Mouse (Mus musculus) v-Abl transformed pro-B cells (cell line): Measurements from ENCODE around the gene Slc38a10.

Experiments
- in situ Hi-C, 2 experiments: fragments of 400-800 bp; cut with MboI; formaldehyde crosslinking; loops; one replicate each; pipeline ENCODE4 v1.15.1; 2025; ENCODE audit not compliant: unreplicated experiment in 2 of 2

The Slc38a10 gene

GRCm38 (mm10) chr11:120142601-120143051 is 8.5 kb downstream of the Slc38a10 start:
- in situ Hi-C loops = no loop called here

GRCm38 (mm10) chr11:120140255-120140654 is 10.9 kb downstream of the Slc38a10 start:
- in situ Hi-C loops = no loop called here

GRCm38 (mm10) chr11:120139309-120139731 is 11.8 kb downstream of the Slc38a10 start:
- in situ Hi-C loops = no loop called here

- in situ Hi-C loops = no loop called here
These were observed 13.5 kb downstream of the Slc38a10 start for GRCm38 (mm10) chr11:120137625-120138004.

GRCm38 (mm10) chr11:120136796-120137624 is 14.1 kb downstream of the Slc38a10 start:
- in situ Hi-C loops = no loop called here

GRCm38 (mm10) chr11:120136195-120136594 is 15.0 kb downstream of the Slc38a10 start:
- in situ Hi-C loops = no loop called here

- in situ Hi-C loops = no loop called here
These were observed 16.2 kb downstream of the Slc38a10 start for GRCm38 (mm10) chr11:120134847-120135530.

GRCm38 (mm10) chr11:120134148-120134547 is 17.0 kb downstream of the Slc38a10 start:
- in situ Hi-C loops = no loop called here

DNA sequence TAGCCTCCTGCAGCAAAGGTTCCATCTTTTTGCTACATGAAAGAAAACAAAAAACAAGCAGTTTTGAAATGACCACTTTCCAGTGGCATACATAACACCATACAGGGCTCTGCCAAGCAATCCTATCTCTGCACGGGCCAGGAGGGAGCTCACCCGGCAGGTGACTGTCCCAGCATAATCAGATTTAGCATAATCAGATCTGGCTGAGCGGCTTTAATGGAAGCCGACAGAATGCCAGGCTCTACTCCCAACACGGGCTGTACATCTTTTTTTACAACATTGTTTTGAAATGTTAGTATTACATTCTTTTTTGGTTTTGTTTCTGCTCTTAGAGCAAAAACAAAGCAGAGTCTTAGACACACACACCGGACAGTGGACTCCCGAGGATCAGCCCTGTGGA is 21.9 kb downstream of the Slc38a10 start:
- in situ Hi-C loops = no loop called here

DNA sequence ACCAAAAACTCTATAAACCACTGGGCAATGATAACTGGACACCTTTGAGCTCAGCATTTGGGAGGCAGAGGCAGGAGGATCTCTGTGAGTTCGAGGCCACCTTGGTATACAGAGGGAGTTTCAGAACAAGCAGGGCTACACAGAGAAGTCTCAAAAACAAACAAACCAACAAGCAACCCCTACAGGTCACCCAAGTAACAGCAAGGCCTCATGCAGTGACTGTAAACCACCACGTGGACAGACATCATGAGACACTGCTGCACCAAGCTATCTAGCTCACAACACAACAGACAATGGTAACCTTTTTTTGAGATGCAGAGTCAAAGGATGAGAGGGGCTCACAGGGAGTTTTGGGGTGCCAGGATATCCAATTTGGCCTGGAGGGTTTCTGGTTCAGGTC is 24.3 kb downstream of the Slc38a10 start:
- in situ Hi-C loops = no loop called here

- in situ Hi-C loops = no loop called here
These were observed 29.0 kb downstream of the Slc38a10 start for GRCm38 (mm10) chr11:120122126-120122525.

GRCm38 (mm10) chr11:120120642-120121420 is 30.3 kb downstream of the Slc38a10 start:
- in situ Hi-C loops = no loop called here

DNA sequence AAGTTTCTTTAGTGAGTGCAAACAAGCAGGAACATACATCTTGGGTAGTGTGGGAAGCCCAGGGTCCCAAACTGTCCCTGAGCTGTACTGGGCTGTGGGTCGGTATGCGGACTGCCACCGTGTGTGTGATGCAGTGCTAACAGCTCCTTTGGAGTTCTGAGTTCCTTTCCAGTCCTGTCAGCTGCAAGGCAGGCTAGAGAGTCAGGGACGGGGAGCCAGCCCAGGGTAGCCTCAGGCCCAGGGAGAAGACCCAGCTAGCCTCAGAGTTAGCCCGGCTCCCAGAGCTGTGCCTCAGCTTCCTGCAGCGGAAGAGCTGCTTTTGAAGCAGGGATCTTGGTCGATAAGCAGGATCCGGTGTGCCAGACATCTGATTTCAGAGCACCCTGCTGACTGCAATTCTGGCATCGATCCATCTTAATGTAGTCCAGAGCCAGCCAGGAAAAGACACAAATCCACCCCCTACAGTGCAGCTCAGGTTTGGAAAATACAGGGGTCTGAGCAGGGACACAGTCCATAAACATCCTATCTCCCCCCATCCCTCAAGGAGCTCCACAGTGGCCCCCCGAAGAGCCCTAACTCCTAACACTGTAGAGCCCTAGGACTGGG is 31.1 kb downstream of the Slc38a10 start:
- in situ Hi-C loops = no loop called here

- in situ Hi-C loops = no loop called here
These were observed 32.0 kb downstream of the Slc38a10 start for GRCm38 (mm10) chr11:120119108-120119507.

DNA sequence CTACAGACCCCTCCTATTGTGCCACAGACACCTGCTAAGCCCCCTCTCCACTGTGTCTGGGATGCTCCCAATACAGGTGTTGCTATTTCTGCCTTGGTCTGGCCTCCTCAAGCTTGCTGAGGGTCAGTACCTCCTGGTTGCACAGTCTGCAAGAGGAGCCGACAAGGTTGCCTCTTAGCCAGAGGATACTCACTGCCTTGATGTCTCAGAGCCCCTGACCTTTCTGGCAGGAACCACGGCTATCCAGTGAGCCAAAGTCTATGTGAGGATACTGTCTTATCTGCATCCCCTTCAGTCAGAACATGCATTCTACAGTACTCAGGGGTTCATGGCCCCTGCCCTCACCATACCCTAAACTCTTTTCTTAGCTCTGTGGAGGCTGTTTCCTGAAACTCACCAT is 33.5 kb downstream of the Slc38a10 start:
- in situ Hi-C loops = no loop called here

DNA sequence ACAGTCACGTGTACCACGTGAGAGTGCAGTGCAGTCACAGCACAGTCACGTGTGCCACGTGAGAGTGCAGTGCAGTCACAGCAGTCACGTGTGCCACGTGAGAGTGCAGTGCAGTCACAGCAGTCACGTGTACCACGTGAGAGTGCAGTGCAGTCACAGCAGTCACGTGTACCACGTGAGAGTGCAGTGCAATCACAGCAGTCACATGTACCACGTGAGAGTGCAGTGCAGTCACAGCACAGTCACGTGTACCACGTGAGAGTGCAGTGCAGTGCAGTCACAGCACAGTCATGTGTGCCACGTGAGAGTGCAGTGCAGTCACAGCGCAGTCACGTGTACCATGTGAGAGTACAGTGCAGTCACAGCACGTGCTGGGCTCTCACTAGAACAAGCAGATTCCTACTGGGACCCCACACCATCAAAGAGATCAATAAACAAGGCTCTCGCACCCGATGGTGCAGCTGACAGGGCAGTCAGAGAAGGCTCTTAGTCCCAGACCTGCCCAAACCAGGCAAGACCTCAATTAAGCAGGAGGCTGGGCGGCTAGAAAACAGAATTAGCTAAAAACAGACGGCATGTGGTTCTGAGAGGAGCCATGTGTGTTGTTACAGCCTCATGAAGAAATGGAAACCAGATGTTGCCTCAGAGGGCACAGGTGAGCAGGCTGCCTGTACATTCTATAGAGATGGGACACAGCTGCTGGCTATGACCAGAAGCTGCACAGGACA is 36.5 kb downstream of the Slc38a10 start:
- in situ Hi-C loops = loop anchor here (5.0 kb wide), 3 partner anchors 93 to 193 kb away; no protein-coding TSS in a partner anchor

- in situ Hi-C loops = loop anchor here (5.0 kb wide), 3 partner anchors 95 to 195 kb away; no protein-coding TSS in a partner anchor
These were observed 39.0 kb downstream of the Slc38a10 start for GRCm38 (mm10) chr11:120112136-120112535.

DNA sequence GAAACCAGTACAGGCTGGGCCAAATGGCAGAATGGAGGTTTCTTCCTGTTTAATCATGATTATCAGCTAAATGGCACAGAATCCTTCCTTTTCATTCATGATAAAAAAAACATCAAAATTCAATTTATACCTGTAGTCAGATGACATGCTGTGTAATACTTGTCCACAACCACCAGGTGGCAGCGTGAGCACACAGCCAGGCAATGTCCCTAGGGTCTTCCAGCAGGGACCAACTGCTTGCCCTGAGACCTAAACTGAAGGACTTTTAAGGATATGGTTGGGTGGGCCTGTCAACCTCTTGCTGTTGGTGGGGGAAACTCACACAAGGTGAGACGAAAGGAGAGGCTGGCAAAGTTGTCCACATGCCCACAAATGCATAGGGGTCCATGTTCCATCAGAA is 40.1 kb downstream of the Slc38a10 start:
- in situ Hi-C loops = loop anchor here (5.0 kb wide), 3 partner anchors 96 to 196 kb away; no protein-coding TSS in a partner anchor

DNA sequence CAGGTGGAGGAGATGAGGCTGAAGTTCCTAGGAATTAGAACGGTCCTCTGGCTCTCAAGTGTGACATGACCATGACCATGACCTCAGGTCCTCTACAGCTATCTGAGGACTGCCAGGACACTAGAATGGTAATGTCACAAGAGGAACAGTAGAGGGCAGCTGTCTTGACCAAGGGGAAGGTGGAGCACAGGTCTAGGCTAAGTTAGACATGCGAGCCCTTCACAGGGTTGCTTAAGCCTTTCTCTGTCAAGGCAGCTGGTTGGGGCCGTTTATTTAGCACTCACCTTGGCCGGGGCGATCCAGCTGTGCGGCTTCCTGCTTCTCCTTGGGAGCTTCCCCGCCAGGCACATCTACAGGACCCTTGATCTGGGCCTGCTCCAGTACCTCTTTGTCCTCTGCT is 40.6 kb downstream of the Slc38a10 start:
- in situ Hi-C loops = loop anchor here (5.0 kb wide), 3 partner anchors 97 to 197 kb away; no protein-coding TSS in a partner anchor
